Mouse (Mus musculus) c-Kit-positive CD71-negative TER-119-negative erythroid progenitor cells, embryonic 14.5 days (primary cell): Measurements from ENCODE around the gene 4930564D02Rik.

ENCODE experiments used
- DNase-seq: peaks from one replicate; pipeline ENCODE4 v3.0.0-alpha.2; 2013; ENCODE audit warnings: low read depth

The 4930564D02Rik gene

DNA sequence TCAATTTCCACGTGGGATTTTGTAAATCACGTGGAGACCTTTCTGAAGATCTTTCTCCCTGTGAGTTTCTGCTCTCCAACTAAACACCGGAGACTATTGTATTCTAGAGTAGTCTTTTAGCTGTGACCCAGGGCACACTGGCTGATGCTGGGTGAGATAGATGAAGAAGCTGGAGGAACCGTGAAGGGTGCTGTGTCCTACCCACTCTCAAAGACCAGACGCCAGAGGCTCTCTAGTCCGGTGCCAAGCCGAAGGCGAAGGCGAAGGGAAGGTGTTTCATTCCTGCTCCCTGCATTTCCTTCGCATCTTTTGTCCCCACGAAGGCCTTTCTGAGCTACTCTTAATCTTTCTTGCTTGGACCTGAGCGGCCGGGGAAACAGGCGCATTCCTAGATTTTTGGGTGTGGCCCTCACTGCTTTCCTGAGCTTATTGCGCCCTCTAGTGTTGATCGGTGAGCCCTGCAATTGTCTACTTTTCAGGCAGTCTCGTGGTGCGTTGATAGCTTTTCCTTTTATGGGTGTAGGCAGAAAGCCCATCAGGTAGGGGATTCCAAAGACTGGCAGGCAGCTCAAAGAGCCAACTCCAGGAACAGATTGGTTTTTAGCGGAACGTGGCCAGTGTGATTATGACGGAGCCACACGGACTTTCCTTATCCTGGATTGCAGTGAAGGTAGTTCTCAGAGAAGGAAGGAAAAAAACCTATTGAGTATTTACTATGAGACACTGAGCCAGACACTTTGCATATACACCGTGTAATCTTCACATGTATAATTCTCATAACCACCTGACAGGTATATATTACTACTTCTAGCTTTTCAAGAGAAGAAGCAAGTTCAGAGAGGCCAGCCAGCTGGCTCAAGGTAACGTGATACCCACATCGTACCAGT, 7.8 kb upstream of the 4930564D02Rik start:
- peak; percentile 70 for DNase-seq

GRCm38 (mm10) chr3:105059911-105060310, 6.7 kb upstream of the 4930564D02Rik start:
- no peak for DNase-seq

GRCm38 (mm10) chr3:105060992-105061391, 5.7 kb upstream of the 4930564D02Rik start:
- no peak for DNase-seq

- no peak for DNase-seq
Observed at GRCm38 (mm10) chr3:105061496-105061895, 5.1 kb upstream of the 4930564D02Rik start.

DNA sequence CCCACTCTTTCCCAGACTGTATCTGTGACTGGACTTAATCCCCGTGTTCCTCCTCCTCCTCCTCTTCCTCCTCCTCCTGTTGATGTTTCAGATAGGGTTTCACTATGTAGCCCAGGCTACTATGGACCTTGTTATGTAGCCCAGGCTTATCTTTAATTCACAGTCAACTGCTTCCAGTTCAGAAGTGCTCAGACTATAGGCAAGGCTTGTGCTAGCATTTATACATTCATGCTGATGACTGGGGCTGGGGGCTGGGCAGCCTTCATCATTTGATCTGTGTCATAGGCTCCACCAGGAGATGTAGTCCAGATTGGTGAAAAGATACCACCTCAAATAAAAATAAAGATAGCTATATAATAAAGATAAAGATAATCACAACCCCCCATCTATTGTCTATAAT, 4.7 kb upstream of the 4930564D02Rik start:
- no peak for DNase-seq

- no peak for DNase-seq
Observed at GRCm38 (mm10) chr3:105062676-105063075, 4.0 kb upstream of the 4930564D02Rik start.

DNA sequence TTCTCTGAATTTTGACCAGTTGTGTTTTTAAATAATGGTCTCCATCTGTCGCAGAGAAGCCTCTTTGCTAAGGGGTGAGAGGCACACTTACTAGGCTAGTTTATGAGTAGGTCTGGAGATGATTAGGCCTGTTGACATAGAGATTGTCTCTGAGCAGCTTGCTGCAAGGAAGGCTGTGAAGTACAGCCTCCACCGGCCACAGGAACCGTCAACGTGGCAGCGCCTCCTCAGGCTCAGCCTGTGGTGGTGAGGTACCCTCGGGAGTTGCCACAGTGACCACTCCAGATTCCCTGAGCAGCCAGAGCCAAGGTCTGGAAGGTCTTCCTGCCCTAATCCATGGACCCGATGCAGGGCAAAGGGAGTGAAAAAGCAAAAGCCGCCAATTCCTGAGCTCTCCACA, 3.9 kb downstream of the 4930564D02Rik start:
- no peak for DNase-seq

DNA sequence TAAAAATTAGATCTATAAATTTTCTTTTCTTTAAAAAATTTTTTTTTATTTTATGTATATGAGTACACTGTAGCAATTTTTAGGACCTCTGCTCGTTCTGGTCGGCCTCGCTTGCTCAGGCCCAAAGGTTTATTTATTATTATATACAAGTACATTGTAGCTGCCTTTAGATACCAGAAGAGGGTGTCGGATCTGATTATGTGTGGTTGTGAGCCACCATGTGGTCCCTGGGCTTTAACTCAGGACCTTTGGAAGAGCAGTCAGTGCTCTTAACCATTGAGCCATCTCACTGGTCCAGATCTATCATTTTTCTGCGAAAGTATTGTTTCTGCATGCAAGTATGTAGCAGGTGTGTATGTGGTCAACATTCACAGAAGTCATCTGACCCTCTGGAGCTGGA, 4.6 kb downstream of the 4930564D02Rik start:
- DNase-seq: no peak

GRCm38 (mm10) chr3:105072536-105072935, 5.9 kb downstream of the 4930564D02Rik start:
- no peak for DNase-seq

GRCm38 (mm10) chr3:105075796-105076195, 9.2 kb downstream of the 4930564D02Rik start:
- DNase-seq: no peak

DNA sequence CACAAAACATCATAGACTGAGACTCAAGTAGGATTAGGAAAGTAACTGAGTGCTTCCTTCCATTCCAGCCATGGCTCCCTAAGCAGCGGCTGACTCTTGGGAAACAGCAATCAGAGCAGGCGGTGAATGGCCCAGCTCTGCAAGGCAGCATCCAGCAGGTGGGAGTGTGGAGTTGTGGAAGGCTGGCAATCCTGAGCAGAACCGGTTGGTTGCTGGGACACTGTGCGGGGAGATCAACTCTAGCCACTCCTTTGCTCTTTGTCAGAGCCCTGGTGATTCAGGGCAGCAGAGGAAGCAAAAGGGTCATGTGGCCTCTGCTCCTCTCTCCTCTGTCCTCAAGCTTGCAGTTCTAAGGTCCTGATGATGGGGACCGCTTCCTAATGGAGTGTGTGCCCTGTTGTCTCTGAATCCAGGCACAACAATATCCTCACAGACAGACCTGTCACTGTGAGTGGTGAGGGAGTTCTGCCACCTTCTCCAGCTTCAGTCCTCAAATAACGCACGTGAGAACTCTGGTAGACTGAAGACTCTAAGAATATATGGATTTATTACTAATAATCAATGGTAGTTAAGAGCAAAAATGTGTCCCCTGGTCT, 11.7 kb downstream of the 4930564D02Rik start:
- DNase-seq: no peak

DNA sequence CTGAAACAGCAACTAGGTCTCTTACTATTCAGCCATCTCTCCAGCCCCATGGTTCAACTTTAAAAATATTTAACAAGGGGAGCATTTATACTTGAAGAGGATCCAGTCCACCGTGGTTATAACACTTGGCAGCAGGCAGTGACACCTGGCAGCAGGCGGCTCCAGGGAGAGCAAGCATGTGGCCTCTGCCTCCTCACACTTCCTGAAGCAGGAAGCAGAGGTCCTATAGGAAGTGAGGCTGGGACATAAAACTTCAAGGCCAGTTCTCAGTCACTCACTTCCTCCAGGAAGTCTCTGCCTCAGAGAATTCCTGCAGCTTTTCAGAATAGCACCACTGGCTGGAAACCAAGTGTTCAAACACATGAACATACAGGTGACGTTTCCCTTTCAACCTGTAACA, 20.7 kb downstream of the 4930564D02Rik start:
- DNase-seq: no peak

- DNase-seq: no peak
Observed at GRCm38 (mm10) chr3:105088638-105089037, 22.0 kb downstream of the 4930564D02Rik start.

GRCm38 (mm10) chr3:105090147-105090546, 23.5 kb downstream of the 4930564D02Rik start:
- no peak for DNase-seq

- DNase-seq: no peak
Observed at GRCm38 (mm10) chr3:105090981-105091380, 24.3 kb downstream of the 4930564D02Rik start.

DNA sequence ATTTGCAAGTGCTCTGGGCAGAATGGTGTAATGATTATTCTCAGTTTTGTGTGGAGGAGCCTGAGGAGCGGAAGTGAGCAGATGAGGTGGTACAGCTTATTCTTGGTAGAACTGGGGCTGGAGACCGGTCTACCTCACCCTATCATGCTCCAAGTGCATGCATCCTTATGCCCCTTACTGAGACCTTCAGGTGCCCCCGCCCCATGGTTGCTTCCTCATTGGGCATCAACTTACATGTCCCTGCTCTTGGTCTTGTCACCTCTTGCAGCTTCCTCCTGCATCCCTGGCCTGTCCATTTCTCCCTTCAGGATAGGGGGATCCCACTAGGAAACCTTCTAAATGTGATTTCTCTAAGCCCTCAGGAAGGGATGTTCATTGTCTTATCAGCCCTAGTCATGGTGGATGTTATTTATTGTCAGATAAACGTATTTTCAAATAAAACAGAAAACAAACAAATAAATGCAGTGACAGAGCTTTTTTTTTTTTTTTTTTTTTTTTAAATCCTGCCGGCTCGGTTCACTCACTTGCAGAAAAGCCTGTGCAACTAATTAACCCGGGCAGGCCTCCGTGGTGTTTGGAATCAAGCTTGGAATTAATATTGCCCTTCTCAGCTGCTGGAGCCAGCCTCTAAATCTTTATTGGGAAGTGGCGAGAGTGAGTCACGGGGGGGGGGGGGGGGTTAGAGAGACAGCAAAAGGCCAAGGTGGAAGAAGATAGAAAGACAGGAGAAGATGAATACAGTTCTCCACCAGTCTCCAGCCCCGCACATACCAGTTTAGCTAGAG, 26.3 kb downstream of the 4930564D02Rik start:
- DNase-seq: no peak

DNA sequence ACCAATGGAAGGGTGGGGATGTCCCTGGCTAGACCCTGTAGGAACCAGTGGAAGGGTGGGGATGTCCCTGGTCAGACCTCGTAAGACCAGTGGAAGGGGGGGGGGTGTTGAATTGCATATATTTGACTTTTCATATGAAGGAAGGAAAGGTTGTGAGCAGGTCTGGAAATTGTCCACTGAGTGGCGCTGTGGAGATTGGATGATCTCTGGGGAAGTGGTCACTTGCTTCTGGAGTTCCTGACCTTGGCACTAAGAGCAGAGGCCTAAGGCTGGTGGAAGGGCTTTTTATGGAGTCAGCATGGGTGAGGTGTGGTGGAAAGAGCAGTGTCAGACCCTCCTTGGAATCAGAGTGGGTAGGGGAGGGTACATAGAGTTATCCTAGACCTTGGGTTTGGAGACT, 27.8 kb downstream of the 4930564D02Rik start:
- peak; percentile 14 for DNase-seq

DNA sequence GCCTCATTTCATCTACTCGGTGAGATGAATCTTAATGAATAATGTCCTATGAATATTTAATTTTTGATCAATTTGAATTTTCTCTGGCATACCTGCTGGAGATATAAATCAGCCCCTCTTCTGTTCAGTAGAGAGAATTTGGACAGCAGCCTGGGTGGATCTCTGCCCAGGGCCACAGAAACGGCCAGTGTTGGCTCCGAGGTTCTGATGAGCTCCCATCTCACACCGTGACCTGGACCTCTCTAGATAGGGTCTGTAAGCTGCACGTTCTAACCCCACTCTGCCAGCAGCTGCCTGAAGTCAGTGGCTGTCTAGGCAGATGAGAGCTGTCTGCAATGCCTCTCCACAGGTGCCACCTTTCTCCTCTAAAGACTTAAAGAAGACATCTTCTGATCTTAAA, 28.4 kb downstream of the 4930564D02Rik start:
- no peak for DNase-seq

- DNase-seq: no peak
Observed at GRCm38 (mm10) chr3:105097581-105097980, 30.9 kb downstream of the 4930564D02Rik start.

DNA sequence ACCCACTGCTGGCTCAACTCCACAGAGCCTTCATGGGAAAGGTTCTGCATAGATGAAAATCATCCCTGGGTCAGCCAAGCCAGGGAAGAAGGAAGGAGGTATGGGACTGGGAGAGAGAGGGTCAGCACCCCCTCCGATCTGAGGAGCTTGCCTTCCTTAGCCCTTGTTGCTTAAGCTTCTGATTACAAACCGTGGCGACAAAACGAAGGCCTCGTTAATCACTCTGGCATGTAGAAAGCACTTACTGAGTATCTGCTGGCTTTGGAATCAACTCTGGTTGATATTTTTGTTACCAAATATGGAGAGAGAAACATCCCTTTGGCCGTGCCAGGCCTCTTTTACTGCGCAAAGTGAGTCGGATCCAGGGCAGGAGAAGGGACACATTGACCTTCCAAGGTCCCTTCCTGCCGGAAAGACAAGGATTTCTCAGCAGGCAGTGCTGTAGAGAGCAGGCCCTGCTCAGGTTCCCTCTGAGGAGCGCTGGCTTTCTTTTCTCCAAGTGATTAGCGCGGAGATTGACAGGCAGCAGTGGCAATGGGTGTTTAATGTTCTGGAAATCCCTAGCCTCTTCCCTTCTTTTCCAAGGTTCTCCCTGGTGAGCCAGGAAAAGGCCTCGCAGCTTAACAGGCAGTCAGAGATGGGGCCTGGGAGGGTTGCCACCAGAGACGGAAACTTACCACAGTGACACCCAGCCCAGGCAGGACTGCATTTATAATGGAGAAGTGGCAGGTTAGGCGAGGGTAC, 33.1 kb downstream of the 4930564D02Rik start:
- DNase-seq: no peak

- DNase-seq: no peak
Observed at GRCm38 (mm10) chr3:105100270-105100589, 33.6 kb downstream of the 4930564D02Rik start.

DNA sequence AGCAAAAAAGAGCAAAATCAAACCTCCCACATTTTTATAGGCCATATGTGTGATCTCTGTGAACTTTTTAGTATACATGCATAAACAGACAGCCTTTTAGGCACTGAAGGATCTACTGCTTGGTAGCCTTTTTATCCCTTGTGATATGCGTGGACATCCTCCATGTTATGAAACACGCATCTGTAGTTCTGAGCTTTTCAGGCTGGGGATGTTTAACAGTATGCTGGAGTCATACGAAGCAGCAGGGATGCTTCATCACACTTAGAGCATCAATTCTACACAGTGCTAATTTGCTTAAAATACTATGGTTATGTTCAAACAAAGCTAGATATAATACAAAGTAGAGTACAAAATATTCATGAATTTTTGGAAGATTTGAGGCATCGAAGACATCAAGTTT, 39.2 kb downstream of the 4930564D02Rik start:
- no peak for DNase-seq
